Mouse (Mus musculus) adrenal gland, adult (tissue): ENCODE results near the gene Ppp1r13l.

Experiments used
- DNase-seq, 2 experiments: peaks; one replicate each; pipeline ENCODE4 v3.0.0; 2022 to 2023; ENCODE audit warnings: low spot score in 1 of 2; ENCODE audit not compliant: inconsistent age in 2 of 2

Gene Ppp1r13l

GRCm38 (mm10) chr7:19335583-19335982 lies 24.0 kb upstream of the Ppp1r13l start:
- DNase-seq = peak in 1 of 2 experiments; percentile 60

- no peak for DNase-seq
Measured at GRCm38 (mm10) chr7:19337122-19337521, 22.4 kb upstream of the Ppp1r13l start.

DNA sequence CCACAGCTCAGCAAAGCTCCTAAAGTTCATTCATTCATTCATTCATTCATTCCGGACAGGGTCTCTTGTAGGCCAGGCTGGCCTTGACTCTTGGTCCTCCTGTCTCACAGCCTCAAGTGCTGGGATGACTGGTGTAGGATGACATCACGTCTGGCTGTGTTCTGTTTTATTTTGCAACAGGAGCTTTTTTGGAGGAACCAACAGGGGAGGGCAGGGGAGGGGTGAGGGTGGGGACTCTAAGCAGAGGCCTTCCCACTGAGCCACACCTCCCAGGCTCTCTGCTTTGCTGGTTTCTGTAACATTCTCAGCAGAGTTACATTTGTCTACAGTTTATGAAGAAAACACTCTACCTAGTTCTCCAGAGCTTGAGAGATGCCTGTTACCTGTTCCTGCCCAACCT lies 21.5 kb upstream of the Ppp1r13l start:
- peak in 1 of 2 experiments; percentile 54 for DNase-seq

DNA sequence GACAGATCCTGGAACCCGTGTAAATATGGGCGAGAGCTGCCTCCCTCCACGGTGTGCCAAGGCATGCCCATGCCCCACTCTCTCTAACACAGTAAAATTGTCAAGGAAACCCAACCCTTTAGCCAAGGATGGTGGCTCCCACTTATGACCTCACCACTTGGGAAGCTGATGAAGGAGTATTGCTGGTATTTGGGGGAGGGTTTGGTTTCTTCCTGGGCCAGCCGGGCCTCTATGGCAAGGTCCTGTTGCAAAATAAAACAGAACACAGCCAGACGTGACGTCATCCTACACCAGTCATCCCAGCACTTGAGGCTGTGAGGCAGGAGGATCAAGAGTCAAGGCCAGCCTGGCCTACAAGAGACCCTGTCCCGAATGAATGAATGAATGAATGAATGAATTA lies 21.0 kb upstream of the Ppp1r13l start:
- DNase-seq = no peak

DNA sequence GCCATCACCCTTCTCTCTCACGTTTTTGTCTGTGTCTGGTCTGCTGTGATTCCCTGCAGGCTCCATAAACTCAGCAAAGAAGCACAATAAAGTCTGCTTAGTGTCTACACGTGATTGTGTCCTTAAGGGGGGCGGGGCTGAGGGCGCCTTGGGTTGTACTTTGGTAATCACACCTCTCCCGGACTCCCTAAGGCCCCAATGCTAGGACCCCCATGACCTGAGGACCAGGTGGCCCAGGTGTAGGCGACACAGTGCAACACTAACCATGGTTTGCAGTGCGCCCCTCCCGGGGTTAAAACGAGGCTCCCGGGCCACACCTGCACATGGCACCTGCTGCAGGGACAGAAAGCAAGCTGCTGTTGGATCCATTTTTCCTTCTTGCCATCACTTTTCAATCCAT lies 18.3 kb upstream of the Ppp1r13l start:
- no peak for DNase-seq

DNA sequence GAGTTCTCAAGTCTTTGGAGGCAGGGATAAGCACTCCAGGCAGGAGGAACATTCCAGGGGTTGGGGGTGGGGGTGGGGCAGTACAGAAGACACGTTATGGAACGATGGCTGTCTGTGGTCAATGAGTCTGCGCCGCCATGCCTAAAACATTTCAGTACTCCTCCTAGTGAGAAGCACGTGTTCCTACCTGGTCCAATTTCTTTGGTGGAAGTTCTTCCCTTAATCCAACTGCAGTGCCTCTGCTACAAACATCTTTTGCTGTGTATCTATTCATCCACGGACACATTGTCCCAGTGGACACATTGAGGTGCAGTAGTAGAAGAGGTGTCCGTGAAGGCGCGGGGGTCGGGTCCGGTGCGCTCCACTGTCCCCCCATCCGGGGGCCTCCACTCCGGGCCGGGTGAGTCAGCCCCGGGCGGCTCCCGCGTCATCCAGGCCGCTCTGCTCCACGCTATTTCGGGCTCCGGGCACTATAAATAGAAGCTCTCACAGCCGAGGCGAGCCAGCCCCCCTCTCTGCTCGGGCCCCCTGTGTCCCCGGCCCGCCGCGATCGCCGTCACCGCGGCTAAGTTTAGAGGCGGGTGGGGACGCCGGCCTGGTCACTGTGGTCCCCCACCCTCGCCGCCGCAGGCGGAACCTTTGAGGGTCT lies 17.7 kb upstream of the Ppp1r13l start:
- DNase-seq = peak in 1 of 2 experiments; percentile 73

DNA sequence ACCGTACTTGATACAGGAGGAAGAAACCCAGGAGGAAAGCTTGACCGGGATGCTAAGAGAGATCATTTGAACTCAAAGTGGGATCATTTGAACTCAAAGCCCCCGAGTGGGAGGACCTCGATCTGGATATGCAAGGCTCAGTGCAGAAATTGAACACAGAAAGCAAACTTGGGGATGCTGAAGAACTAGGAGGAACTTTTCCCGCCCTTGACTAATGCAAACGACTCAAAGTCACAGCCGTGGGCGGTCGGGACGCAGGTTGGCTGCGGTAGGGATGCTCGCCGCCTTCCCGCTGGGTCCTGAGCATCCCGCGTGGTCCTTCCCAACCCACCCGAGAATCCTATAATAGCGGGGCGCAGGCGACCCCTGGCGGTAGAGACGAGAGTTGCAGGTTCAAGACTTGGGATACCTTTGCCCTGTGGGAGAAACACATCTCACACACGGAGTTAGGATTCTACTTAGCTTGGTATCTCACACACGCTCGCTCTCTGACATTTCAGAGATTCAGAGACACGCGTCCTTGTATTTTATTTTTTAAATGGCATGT lies 17.0 kb upstream of the Ppp1r13l start:
- peak; percentile 82 to 95 for DNase-seq

DNA sequence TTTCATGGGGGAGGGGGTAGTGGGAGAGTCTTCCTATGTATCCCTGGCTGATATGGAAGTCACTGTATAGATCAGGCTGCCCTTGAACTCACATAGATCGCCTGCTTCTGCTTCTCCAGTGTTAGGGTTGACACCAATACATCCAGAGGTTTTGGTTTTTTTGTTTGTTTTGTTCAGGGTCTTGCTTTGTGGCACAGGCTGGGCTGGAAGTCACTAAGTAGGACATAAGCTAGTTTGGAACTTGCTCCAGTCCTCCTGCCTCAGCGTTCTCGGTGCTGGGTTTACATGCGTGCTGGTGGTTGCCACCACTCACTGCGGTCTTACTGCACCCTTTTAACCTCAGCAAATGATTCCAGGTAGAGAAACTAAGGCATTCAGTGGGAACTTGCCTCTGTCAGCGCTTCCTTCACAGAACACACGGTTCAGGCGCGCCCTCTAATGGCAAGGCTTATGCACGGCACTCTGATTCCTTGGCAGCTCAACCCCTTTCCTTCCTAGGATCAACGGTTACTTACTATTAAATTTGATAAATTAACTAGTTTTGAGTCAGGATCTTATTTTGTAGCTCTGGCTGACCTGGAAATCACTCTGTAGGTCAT lies 16.2 kb upstream of the Ppp1r13l start:
- DNase-seq = peak; percentile 72 to 91

DNA sequence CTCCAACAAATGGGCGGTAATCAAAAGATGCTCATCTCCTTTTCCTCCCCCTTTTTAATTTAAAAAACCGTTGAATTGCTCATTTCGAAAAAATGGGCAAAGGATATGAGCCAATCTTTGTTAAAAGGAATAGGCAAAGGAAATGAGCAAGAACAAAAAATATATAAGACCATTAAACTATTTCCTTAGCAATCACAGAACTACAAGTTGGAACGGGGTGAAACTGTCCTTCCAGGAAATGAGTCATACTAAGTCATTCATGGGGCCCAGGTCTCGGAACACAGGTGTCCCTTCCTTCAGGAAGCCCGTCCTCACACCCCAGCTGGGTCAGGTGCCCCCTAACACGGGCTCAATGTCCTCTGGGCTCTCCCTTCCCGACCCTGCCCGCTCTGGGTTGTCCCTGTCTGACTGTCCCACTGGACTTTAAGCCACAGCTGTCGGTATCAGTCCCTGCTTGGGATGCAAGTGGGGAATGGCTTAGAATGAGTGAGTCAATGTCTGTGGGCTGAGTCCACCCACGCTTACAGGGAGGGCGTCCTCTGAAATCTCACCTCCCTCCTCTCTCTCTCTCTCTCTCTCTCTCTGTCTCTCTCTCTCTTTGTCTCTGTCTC lies 15.2 kb upstream of the Ppp1r13l start, which contains the start of gene Ercc1:
Ercc1 (plus strand) TSS at position 542 of the 611 bp plus-strand sequence.
- DNase-seq = no peak

GRCm38 (mm10) chr7:19344938-19345471 lies 14.5 kb upstream of the Ppp1r13l start:
- peak; percentile 96 to 97 for DNase-seq

GRCm38 (mm10) chr7:19349188-19349915 lies 10.2 kb upstream of the Ppp1r13l start:
- no peak for DNase-seq

- no peak for DNase-seq
Measured at GRCm38 (mm10) chr7:19350221-19350620, 9.3 kb upstream of the Ppp1r13l start.

- no peak for DNase-seq
Measured at GRCm38 (mm10) chr7:19354991-19355390, 4.6 kb upstream of the Ppp1r13l start.

DNA sequence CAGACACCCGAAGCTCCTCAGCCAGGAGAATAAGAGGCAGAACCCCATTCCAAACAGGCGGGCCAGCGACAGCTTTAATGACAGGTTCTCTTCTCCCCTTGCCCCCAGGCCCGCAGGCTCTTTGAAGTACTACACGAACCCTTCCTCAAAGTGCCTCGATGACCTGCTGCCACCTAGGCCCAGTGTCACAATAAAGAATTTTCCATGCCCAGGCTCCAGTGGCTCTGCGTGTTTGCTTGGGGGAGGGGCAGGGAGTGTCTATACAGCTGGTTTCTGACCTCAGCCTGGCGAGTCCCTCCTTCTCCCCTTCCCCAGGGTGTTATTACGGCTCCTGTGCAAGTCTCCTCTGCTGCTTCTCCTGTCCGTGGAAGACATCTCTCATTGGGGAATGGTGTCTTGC lies 3.2 kb upstream of the Ppp1r13l start:
- DNase-seq = no peak

- DNase-seq = peak in 1 of 2 experiments; percentile 45
Measured at GRCm38 (mm10) chr7:19357381-19358375, 1.9 kb upstream of the Ppp1r13l start.

- DNase-seq = peak in 1 of 2 experiments; percentile 62
Measured at GRCm38 (mm10) chr7:19358634-19359033, 915 bp upstream of the Ppp1r13l start.

DNA sequence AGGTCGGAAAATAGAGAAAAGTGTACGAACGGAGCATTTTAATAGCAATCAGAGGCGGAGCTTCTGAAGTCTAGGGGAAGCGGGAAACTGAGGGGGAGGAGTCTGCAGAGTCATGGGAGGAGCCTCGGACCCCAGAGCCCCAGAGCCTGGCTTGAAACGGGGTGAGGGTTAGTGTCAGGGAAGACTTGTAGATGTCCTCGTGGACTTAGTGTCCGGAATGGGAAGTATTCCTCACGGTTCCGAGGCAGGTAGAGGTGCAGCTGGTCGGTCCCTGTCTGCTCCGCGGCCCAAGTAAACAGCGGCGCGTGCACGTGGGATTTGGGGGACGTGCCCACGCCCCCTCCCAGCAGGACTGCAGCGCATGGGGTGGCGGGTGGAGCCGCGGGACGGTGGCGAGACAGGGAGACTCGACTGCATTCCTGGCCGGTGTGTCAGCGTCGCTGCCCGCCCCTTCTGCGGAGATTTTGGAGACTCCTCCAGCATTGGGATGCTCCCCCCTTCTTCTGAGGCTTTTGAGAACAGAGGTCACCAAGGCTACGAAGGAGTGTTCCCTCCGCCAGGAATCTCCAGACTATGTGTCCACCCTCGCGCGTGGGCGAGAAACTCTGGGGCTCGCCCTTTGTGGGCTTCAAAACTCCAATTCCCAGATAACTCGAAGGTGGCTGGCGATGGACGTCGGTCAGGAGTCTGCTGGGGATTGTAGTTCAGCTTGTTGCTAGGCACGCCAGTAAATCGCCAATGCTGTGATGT lies 518 bp downstream of the Ppp1r13l start:
- DNase-seq = peak; percentile 88 to 95

DNA sequence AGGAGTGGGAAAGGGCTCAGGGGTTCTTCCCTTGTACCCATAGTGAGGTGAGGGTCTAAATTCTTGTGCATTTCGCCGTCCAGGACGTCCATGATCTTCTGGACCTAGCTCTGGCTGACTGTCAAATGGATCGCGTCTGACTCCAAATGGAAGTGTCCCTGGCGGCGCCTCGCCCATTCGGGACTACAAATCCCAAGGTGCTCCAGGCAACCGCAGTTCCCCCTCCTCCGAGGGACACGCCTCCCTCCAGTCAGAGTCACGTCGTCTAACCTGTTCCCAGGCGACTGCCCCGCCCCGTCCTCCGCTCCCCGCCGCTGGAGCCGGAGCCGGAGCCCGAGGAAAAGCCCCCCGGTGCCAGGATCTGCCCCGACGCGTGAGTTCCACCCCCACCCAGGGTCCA lies 1.4 kb downstream of the Ppp1r13l start:
- DNase-seq = peak; percentile 95 to 97

DNA sequence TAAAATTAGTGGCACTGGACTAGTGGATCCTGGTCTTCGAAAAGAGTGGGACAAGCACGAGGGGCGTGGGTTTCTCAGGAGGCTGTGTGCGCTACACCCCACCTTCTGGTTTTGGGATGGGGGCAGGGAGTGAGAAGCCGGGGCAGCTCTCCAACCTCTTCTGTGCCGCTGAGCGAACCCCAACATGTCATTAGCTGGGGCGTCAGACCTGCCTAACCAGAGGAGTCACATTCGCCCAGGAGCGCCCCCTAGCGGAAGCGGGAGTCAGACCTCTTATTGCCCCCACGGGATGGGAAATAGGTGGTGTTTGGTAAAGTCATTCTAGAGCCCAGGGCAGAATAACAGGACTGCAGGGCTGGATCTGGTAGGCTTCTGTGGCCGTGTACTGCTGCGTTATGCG lies 2.2 kb downstream of the Ppp1r13l start:
- DNase-seq = peak; percentile 81 to 92
